Mouse (Mus musculus) myocyte (in vitro differentiated cells): ENCODE results near the gene Ak1.

Experiments
- E2F4 ChIP-seq: IDR thresholded peaks from one replicate; pipeline ENCODE4 v1.6.1; 2011; ENCODE audit warnings: mild to moderate bottlenecking, control low read depth, moderate library complexity; ENCODE audit not compliant: insufficient read depth
- MAX ChIP-seq: IDR thresholded peaks from one replicate; pipeline ENCODE4 v1.6.1; 2011; ENCODE audit warnings: low read depth, mild to moderate bottlenecking, control low read depth
- TCF12 ChIP-seq: IDR thresholded peaks from one replicate; pipeline ENCODE4 v1.6.1; 2011; ENCODE audit warnings: mild to moderate bottlenecking, control low read depth; ENCODE audit not compliant: poor library complexity, insufficient read depth, severe bottlenecking

DNA sequence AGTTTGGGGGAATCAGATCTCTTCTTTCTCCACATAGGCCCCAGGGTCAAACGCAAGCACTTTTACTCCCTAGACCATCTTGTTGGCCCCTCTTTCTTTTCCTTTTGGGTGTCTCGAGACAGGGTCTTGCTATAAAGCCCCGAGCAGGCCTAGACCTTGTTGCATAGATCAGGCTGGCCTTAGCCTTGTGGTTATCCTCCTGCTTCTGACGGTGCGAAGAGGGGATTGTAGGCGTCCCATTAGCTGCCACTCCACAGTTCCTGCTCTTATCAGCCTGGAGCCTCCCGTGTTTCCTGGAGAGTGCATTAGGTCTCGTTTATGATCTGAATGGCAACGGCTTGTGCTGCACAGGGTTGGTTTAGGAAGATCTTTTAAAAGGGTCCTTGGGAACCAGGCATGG, 22.5 kb downstream of the Ak1 start:
- TF ChIP-seq MAX, result no peak
- no peak for TF ChIP-seq E2F4
- TF ChIP-seq TCF12, result no peak
